Mouse (Mus musculus): Measurements from ENCODE around the gene Snupn. TPM values are rescaled to one million over a fixed set of nuclear protein-coding genes. Genes with fewer than 3 reads are reported as not detected.
"Not testable (repeated sequence)": the region's sequence is repeated elsewhere in the genome, so short reads cannot be mapped to it uniquely, and the experiment has no call there.

Gene Snupn
- polyA plus RNA-seq (2016; fragmentation: Nextera tagmentation; extraction: Ambion mirVana) = 27.0 and 31.6 TPM in 2 replicates

GRCm38 (mm10) chr9:56950414-56951400, at the start of gene Snupn:
Snupn (plus strand) TSS chr9:56950878.
- H3K27ac ChIP-seq = peak within 1 kb of the TSS; percentile 87
- no peaks in the 10 kb centered on the region for H3K9me3 ChIP-seq (replicated peaks)
- H3K27me3 ChIP-seq (ENCODE audit: low read depth, poor library complexity, severe bottlenecking) = no peaks in the 10 kb centered on the region
- WGBS = under 1% methylated on average over 50 of the region's 50 CpGs
- DNase-seq (ENCODE audit: low spot score) = peak; percentile 98
- H3K4me3 ChIP-seq = peak within 1 kb of the TSS; percentile 57
- peaks cover 3% of the 10 kb centered on the region for H3K36me3 ChIP-seq
- peaks cover 13% of the 10 kb centered on the region for H3K4me1 ChIP-seq

GRCm38 (mm10) chr9:56901187-56901586, 49.5 kb upstream of the Snupn start:
- no peak overlapping the region for H3K4me3 ChIP-seq
- H3K36me3 ChIP-seq = no peaks in the 10 kb centered on the region
- H3K4me1 ChIP-seq = peaks cover 32% of the 10 kb centered on the region; the same call in 1 of the 2 replicates
- H3K27ac ChIP-seq = no peak overlapping the region
- H3K9me3 ChIP-seq (replicated peaks) = no peaks in the 10 kb centered on the region
- WGBS = 65% methylated on average over 8 of the region's 8 CpGs
- peak; percentile 31 for DNase-seq (ENCODE audit: low spot score)
- no peaks in the 10 kb centered on the region for H3K27me3 ChIP-seq (ENCODE audit: low read depth, poor library complexity, severe bottlenecking)

GRCm38 (mm10) chr9:56903662-56904061, 47.0 kb upstream of the Snupn start:
- WGBS = 76% methylated on average over 3 of the region's 3 CpGs
- no peak for DNase-seq (ENCODE audit: low spot score)
- Histone ChIP-seq H3K9me3 (replicated peaks) (no peaks in the 10 kb centered on the region), H3K27ac (no peak overlapping the region), H3K4me1 (peaks cover 18% of the 10 kb centered on the region; the same call in 1 of the 2 replicates), H3K36me3 (no peaks in the 10 kb centered on the region), H3K4me3 (no peak overlapping the region), H3K27me3 (ENCODE audit: low read depth, poor library complexity, severe bottlenecking) (no peaks in the 10 kb centered on the region)

GRCm38 (mm10) chr9:56907549-56907948, 43.1 kb upstream of the Snupn start:
- no peak for DNase-seq (ENCODE audit: low spot score)
- H3K27me3 ChIP-seq (ENCODE audit: low read depth, poor library complexity, severe bottlenecking) = no peaks in the 10 kb centered on the region
- no peaks in the 10 kb centered on the region for H3K36me3 ChIP-seq
- H3K4me1 ChIP-seq = 0 out of 2 replicates have a peak, but pooled peaks cover 7% of the 10 kb centered on the region
- no peak overlapping the region for H3K4me3 ChIP-seq
- H3K27ac ChIP-seq = no peak overlapping the region
- no peaks in the 10 kb centered on the region for H3K9me3 ChIP-seq (replicated peaks)
- 92% methylated on average over 9 of the region's 9 CpGs for WGBS

GRCm38 (mm10) chr9:56909991-56910390, 40.7 kb upstream of the Snupn start:
- peaks cover 11% of the 10 kb centered on the region for H3K36me3 ChIP-seq
- 39% methylated on average over 4 of the region's 4 CpGs for WGBS
- not testable (repeated sequence) for DNase-seq (ENCODE audit: low spot score); H3K4me3 ChIP-seq; H3K27ac ChIP-seq; H3K9me3 ChIP-seq (replicated peaks); H3K27me3 ChIP-seq (ENCODE audit: low read depth, poor library complexity, severe bottlenecking); H3K4me1 ChIP-seq

GRCm38 (mm10) chr9:56911017-56911416, 39.7 kb upstream of the Snupn start:
- Histone ChIP-seq H3K36me3 (peaks cover 21% of the 10 kb centered on the region), H3K27me3 (ENCODE audit: low read depth, poor library complexity, severe bottlenecking) (no peaks in the 10 kb centered on the region), H3K27ac (no peak overlapping the region), H3K9me3 (replicated peaks) (no peaks in the 10 kb centered on the region), H3K4me1 (0 out of 2 replicates have a peak, but pooled peaks cover 7% of the 10 kb centered on the region), H3K4me3 (no peak overlapping the region)
- WGBS = 67% methylated on average over 1 of the region's 1 CpGs
- no peak for DNase-seq (ENCODE audit: low spot score)

GRCm38 (mm10) chr9:56913991-56914390, 36.7 kb upstream of the Snupn start:
- DNase-seq (ENCODE audit: low spot score) = no peak
- peaks cover 51% of the 10 kb centered on the region for H3K36me3 ChIP-seq
- H3K4me3 ChIP-seq = no peak overlapping the region
- H3K9me3 ChIP-seq (replicated peaks) = no peaks in the 10 kb centered on the region
- no peaks in the 10 kb centered on the region for H3K27me3 ChIP-seq (ENCODE audit: low read depth, poor library complexity, severe bottlenecking)
- H3K27ac ChIP-seq = no peak overlapping the region
- H3K4me1 ChIP-seq = 0 out of 2 replicates have a peak, but pooled peaks cover 4% of the 10 kb centered on the region
- WGBS = 88% methylated on average over 9 of the region's 9 CpGs

GRCm38 (mm10) chr9:56915116-56915515, 35.6 kb upstream of the Snupn start:
- Histone ChIP-seq H3K4me1 (0 out of 2 replicates have a peak, but pooled peaks cover 4% of the 10 kb centered on the region), H3K27ac (no peak overlapping the region), H3K4me3 (no peak overlapping the region), H3K9me3 (replicated peaks) (no peaks in the 10 kb centered on the region), H3K36me3 (peaks cover 62% of the 10 kb centered on the region), H3K27me3 (ENCODE audit: low read depth, poor library complexity, severe bottlenecking) (no peaks in the 10 kb centered on the region)
- 84% methylated on average over 1 of the region's 1 CpGs for WGBS
- DNase-seq (ENCODE audit: low spot score) = no peak

GRCm38 (mm10) chr9:56915695-56916410, 34.8 kb upstream of the Snupn start:
- Histone ChIP-seq H3K27me3 (ENCODE audit: low read depth, poor library complexity, severe bottlenecking) (no peaks in the 10 kb centered on the region), H3K36me3 (peaks cover 69% of the 10 kb centered on the region), H3K9me3 (replicated peaks) (no peaks in the 10 kb centered on the region), H3K4me3 (no peak overlapping the region), H3K27ac (no peak overlapping the region), H3K4me1 (0 out of 2 replicates have a peak, but pooled peaks cover 2% of the 10 kb centered on the region)
- WGBS = 81% methylated on average over 5 of the region's 5 CpGs
- DNase-seq (ENCODE audit: low spot score) = no peak

GRCm38 (mm10) chr9:56917131-56917530, 33.5 kb upstream of the Snupn start:
- H3K27ac ChIP-seq = no peak overlapping the region
- WGBS = 92% methylated on average over 2 of the region's 2 CpGs
- H3K4me1 ChIP-seq = no peaks in the 10 kb centered on the region
- peaks cover 81% of the 10 kb centered on the region for H3K36me3 ChIP-seq
- no peak for DNase-seq (ENCODE audit: low spot score)
- no peaks in the 10 kb centered on the region for H3K27me3 ChIP-seq (ENCODE audit: low read depth, poor library complexity, severe bottlenecking)
- no peaks in the 10 kb centered on the region for H3K9me3 ChIP-seq (replicated peaks)
- H3K4me3 ChIP-seq = no peak overlapping the region

- no peak overlapping the region for H3K4me3 ChIP-seq
- no peak for DNase-seq (ENCODE audit: low spot score)
- no peaks in the 10 kb centered on the region for H3K9me3 ChIP-seq (replicated peaks)
- H3K27ac ChIP-seq = no peak overlapping the region
- no peaks in the 10 kb centered on the region for H3K27me3 ChIP-seq (ENCODE audit: low read depth, poor library complexity, severe bottlenecking)
- peaks cover 95% of the 10 kb centered on the region for H3K36me3 ChIP-seq
- WGBS = 92% methylated on average over 13 of the region's 13 CpGs
- peaks cover 8% of the 10 kb centered on the region for H3K4me1 ChIP-seq
Observed at GRCm38 (mm10) chr9:56918466-56918865, 32.2 kb upstream of the Snupn start.

- Histone ChIP-seq H3K36me3 (peaks cover 85% of the 10 kb centered on the region), H3K27me3 (ENCODE audit: low read depth, poor library complexity, severe bottlenecking) (no peaks in the 10 kb centered on the region), H3K27ac (no peak overlapping the region), H3K4me3 (no peak overlapping the region), H3K9me3 (replicated peaks) (no peaks in the 10 kb centered on the region), H3K4me1 (peaks cover 47% of the 10 kb centered on the region)
- DNase-seq (ENCODE audit: low spot score) = no peak
- 93% methylated on average over 4 of the region's 4 CpGs for WGBS
Observed at GRCm38 (mm10) chr9:56922746-56923145, 27.9 kb upstream of the Snupn start.
